Mouse (Mus musculus): ENCODE data around the gene Zfp593.

DNA sequence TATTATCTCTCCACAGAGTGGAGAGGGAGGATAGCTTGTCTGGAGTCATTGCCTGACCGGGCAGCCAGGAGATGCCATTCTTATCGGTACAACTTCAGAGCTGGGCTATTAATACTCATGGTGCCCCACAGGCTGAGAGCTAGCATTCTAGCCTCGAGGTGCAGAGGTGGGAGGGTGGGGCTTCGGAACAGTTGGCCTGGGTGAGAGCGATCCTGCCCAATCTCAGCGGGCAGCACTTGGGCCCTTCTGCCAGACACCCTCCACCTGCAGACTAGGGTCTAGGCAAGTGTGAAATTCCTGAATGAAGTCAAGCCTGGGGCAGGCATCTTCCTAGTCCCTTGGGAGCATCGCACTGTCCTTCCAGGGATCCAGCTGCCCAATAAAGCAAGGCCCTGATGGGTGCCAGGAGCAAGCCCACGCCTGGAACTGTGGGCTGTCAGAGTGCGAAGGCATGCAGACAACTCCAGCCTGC is 48.3 kb upstream of the Zfp593 start:
- TF ChIP-seq CTCF (IDR thresholded peaks at IDR 0.05; ENCODE audit: insufficient read depth, low read length) (no peak), POLR2A (IDR thresholded peaks at IDR 0.05; ENCODE audit: borderline replicate concordance, extremely low read depth, low read depth, low read length) (no peak)
